ENCODE assay signal across 7 mouse cellular contexts in genomic region chr5:100373952-100374351, GRCm38 (mm10). TPM values are rescaled to one million over a fixed set of nuclear protein-coding genes. Genes with fewer than 3 reads are reported as not detected.
DNase-seq lines count a peak whose midpoint lies in the region; TF ChIP-seq lines count a peak whose summit lies in the region.

No protein-coding gene starts in this region.

- no peaks in the 10 kb centered on the region for H3K27me3 ChIP-seq in cerebellum, adult 2 months (ENCODE audit: control insufficient read depth, insufficient read depth, low read length)

- no peak overlapping the region for H3K27ac ChIP-seq in cerebellum, adult 2 months (ENCODE audit: insufficient read depth, low read length)

- H3K4me1 ChIP-seq in cerebellum, adult 2 months (ENCODE audit: control insufficient read depth, insufficient read depth, low read length) = peaks cover 8% of the 10 kb centered on the region
- H3K4me1 ChIP-seq in lung, adult 2 months (ENCODE audit: control insufficient read depth, insufficient read depth, low read length) = peaks cover 4% of the 10 kb centered on the region; the same call in 1 of the 2 replicates

- peak; percentile 64 for DNase-seq in CD4-positive, CD25-positive, alpha-beta regulatory T cell, adult 2 months (ENCODE audit: low read depth, low spot score)
- peak; percentile 17 for DNase-seq in MEL-GATA-1-ER (ENCODE audit: extremely low read depth, low read depth)
- peak; percentile 40 to 43 for DNase-seq in cerebellum, adult 2 months
- peak; percentile 24 to 58 for DNase-seq in frontal cortex, postnatal 36 days (ENCODE audit: low spot score in 2 of 2)
- DNase-seq in kidney, postnatal 25 days = peak; percentile 43 to 58
- peak; percentile 19 for DNase-seq in lung, adult 2 months
- peak; percentile 42 for DNase-seq in right cerebral cortex, adult 18-20 months

- H3K4me3 ChIP-seq in cerebellum, adult 2 months (replicated peaks; ENCODE audit: insufficient read depth, low read depth, low read length) = no peak overlapping the region
- no peak overlapping the region for H3K4me3 ChIP-seq in lung, adult 2 months (replicated peaks; ENCODE audit: extremely low read depth, low read depth, low read length)

- TF ChIP-seq POLR2A in cerebellum, adult 2 months (IDR thresholded peaks at IDR 0.05; ENCODE audit: borderline replicate concordance, insufficient read depth, low read length) = no peak
- TF ChIP-seq POLR2A in lung, adult 2 months (IDR thresholded peaks at IDR 0.05; ENCODE audit: borderline replicate concordance, extremely low read depth, low read depth, low read length) = no peak

- WGBS in cerebellum, adult 2 months = 47% methylated on average over 5 of the region's 5 CpGs
- WGBS in lung, adult 2 months = 47% methylated on average over 5 of the region's 5 CpGs

- peak; percentile 65 for TF ChIP-seq CTCF in cerebellum, adult 2 months (IDR thresholded peaks at IDR 0.05; ENCODE audit: borderline replicate concordance, insufficient read depth, low read depth, low read length)
- TF ChIP-seq CTCF in lung, adult 2 months (IDR thresholded peaks at IDR 0.05; ENCODE audit: insufficient read depth, low read length) = peak; percentile 66

RNA-seq across cellular contexts. Expression of gene Sec31a, which starts 42.1 kb away (rescaled TPM):
- polyA plus RNA-seq in cerebellum, adult 2 months (2012; rRNA removed) = 117 and 129 TPM in 2 replicates
- polyA plus RNA-seq in lung, adult 2 months (2012; rRNA removed) = 192 and 194 TPM in 2 replicates
